Mouse (Mus musculus): ENCODE data around the gene Gm38431. TPM values are rescaled to one million over a fixed set of nuclear protein-coding genes. Genes with fewer than 3 reads are reported as not detected.

Gene Gm38431
- total and polyA plus RNA-seq, 2 experiments from 2014 or later = 0.38 to 5.8 TPM

DNA sequence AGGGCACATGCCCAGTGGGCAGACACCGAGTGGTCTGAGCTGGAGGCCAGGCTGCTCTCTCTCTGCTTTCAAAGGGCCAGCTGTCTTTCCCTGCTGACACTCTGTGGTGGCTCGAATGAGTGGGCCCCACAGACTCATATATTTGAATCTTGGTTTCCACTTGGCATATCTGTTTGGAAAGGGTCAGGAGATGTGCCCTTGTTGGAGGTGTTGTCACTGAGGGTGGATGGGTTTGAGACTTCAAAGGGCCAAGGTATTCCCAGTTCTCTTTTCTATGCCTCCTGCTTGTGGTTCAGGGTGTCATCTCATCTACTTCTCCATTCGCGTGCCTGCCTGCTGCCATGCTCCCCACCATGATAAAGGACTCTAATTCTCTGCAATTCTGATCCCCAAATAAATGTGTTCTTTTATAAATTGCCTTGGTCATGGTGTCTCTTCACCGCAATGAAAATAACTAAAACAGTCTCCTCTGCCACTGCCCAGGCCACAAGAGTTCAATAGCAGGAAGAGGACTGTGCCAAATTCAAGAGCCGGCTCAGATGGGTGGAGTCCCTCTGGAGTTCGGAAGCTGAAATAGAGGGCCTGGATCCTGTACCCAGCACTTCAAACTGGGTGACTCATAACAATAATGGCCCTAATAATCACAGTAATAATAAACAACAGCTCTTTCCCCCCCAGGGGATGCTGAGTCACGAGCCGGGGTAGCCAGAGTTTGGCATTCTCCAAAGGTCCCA lies 43.0 kb upstream of the Gm38431 start:
- no peak overlapping the region for H3K4me2 ChIP-seq (ENCODE audit: low read depth, low read length, poor library complexity, severe bottlenecking)
- ATAC-seq (ENCODE audit: low FRiP score) = no peak
- DNase-seq (ENCODE audit: low spot score) = no peak
- no peak overlapping the region for H3K4me3 ChIP-seq (ENCODE audit: low read depth, low read length)
- no peaks in the 10 kb centered on the region for H3K27me3 ChIP-seq (ENCODE audit: insufficient read depth, low read length)
- H3K9me3 ChIP-seq (ENCODE audit: low read length) = no peaks in the 10 kb centered on the region
- no peak for TF ChIP-seq CTCF (IDR thresholded peaks at IDR 0.05)
- no peak overlapping the region for H3K27ac ChIP-seq (ENCODE audit: low read depth, low read length)
- H3K4me1 ChIP-seq (ENCODE audit: insufficient read depth, low read length) = 0 out of 2 replicates have a peak, but pooled peaks cover 5% of the 10 kb centered on the region
- H3K36me3 ChIP-seq (ENCODE audit: insufficient read depth, low read length) = peaks cover 18% of the 10 kb centered on the region
- H3K9ac ChIP-seq (replicated peaks; ENCODE audit: low read length, poor library complexity, severe bottlenecking) = no peak overlapping the region
- WGBS = 79% methylated on average over 9 of the region's 9 CpGs

DNA sequence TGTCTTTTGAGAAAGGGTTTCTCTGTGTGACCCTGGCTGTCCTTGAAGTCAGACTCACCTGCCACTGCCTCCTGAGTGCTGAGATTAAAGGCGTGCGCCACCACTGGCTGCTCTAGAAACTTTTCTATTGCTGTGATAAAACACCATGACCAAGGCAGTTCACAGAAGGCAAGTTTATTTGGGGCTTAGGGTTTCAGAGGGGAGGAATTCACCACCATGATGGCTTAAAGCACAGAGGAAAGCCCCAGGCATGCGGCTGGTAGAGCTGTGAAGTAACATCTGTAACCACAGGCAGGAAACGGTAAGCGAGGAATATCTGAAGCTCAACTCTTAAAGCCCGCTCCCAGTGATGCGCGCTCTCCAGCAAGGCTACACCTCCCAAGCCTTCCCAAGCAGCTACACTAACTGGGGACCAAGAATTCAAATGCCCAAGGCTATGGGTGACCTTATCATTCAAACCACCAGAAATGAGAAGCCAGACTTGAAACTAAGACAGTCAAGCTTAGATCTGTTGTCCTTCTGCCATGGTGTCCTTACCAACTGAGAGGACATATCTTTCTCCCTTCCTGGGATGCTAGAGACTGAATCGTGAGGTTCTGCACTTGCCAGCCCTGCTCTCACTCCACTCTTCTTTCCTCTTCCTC lies 41.4 kb upstream of the Gm38431 start:
- no peak for TF ChIP-seq CTCF (IDR thresholded peaks at IDR 0.05)
- Histone ChIP-seq H3K4me2 (ENCODE audit: low read depth, low read length, poor library complexity, severe bottlenecking) (no peak overlapping the region), H3K9ac (replicated peaks; ENCODE audit: low read length, poor library complexity, severe bottlenecking) (no peak overlapping the region), H3K4me3 (ENCODE audit: low read depth, low read length) (no peak overlapping the region), H3K36me3 (ENCODE audit: insufficient read depth, low read length) (peaks cover 6% of the 10 kb centered on the region; the same call in 1 of the 2 replicates), H3K27ac (ENCODE audit: low read depth, low read length) (no peak overlapping the region), H3K9me3 (ENCODE audit: low read length) (no peaks in the 10 kb centered on the region), H3K4me1 (ENCODE audit: insufficient read depth, low read length) (0 out of 2 replicates have a peak, but pooled peaks cover 5% of the 10 kb centered on the region), H3K27me3 (ENCODE audit: insufficient read depth, low read length) (no peaks in the 10 kb centered on the region)
- ATAC-seq (ENCODE audit: low FRiP score) (no peak), DNase-seq (ENCODE audit: low spot score) (no peak)
- 85% methylated on average over 9 of the region's 9 CpGs for WGBS

DNA sequence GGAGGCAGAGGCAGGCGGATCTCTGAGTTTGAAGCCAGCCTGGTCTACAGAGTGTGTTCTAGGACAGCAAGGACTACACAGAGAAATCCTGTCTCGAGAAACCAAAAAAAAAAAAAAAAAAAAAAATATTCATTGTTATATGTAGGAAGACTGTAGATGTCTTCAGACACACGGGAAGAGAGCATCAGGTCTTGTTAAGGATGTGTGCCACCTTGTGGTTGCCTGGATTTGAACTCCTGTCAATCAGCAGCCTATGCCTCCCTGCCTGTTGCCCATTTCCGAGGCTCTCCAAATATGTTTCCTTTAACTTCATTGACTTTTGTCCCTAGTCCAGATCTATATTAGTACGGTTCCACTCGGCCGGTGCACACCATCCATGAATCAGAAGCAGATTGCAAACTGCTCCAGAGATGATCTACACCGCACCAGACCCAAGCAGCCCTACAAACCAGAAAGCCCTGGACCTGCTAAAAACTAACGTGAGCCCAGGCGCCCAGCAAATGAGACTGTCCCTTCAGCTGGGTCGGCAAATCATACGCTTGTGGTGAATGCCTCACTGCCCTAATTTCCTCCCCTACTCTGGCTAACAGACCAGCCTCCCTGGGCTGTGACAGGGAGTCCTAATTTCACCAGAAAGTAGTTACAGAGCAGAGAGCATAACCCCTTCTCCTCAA lies 40.4 kb upstream of the Gm38431 start:
- TF ChIP-seq CTCF (IDR thresholded peaks at IDR 0.05) = peak; percentile 54
- no peak for ATAC-seq (ENCODE audit: low FRiP score)
- no peak overlapping the region for H3K27ac ChIP-seq (ENCODE audit: low read depth, low read length)

DNA sequence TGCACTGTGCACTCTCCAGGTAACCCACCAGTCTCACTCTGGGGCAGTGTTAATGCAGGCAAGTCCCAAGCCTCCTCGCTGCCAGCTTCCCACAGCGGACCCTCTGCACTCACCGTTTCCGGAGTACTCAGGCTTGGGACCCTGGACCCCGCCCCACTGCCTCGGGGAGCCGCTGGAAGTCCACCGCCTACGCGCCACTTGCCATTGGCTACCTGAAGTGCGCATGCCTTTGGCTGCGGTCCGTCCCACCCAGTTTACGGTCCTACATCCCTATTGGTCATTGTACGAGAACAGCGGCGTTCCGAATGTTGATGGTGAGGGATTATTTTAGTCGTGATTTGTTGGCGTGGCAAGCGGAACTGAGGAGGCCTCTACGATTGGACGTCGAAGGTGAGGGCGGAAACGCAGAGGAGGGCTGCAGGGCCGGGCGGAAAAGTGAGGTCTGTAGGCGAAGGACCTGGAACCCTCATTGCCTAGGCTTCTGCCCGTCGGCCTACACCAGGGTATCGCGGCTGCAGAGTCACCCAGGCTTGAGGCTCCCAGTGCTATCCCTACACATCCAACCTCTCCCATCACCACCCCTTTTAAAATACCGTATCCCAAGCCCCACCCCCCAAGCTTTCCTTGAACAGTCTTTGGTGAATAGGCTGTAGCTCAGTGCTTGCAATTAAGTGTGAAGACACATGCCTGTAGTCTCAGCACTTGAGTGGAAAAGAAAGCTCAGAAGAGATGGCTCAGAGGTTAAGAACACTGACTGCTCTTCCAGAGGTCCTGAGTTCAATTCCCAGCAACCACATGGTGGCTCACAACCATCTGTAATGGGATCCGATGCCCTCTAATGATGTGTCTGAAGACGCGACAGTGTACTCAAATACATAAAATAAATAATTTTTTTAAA lies 39.5 kb upstream of the Gm38431 start, which contains the start of gene Tyk2:
Gene Tyk2, minus strand, starts transcription at position 185 of the 898 bp plus-strand sequence.
- no peak; the same call in 1 of the 2 replicates for TF ChIP-seq CTCF (IDR thresholded peaks at IDR 0.05)
- Histone ChIP-seq H3K27ac (ENCODE audit: low read depth, low read length) (no peak within 1 kb of the TSS), H3K9me3 (ENCODE audit: low read length) (no peaks in the 10 kb centered on the region), H3K4me1 (ENCODE audit: insufficient read depth, low read length) (0 out of 2 replicates have a peak, but pooled peaks cover 5% of the 10 kb centered on the region), H3K9ac (replicated peaks; ENCODE audit: low read length, poor library complexity, severe bottlenecking) (peak within 1 kb of the TSS; percentile 47), H3K4me2 (ENCODE audit: low read depth, low read length, poor library complexity, severe bottlenecking) (peak within 1 kb of the TSS; percentile 67), H3K27me3 (ENCODE audit: insufficient read depth, low read length) (no peaks in the 10 kb centered on the region), H3K4me3 (ENCODE audit: low read depth, low read length) (peak within 1 kb of the TSS; percentile 57), H3K36me3 (ENCODE audit: insufficient read depth, low read length) (peaks cover 14% of the 10 kb centered on the region)
- ATAC-seq (ENCODE audit: low FRiP score) (peak; percentile 94), DNase-seq (ENCODE audit: low spot score) (peak; percentile 98)
- 7% methylated on average over 37 of the region's 37 CpGs for WGBS

More for the DNA sequence above, 40.4 kb upstream of the Gm38431 start:
- DNase-seq (ENCODE audit: low spot score) = no peak
- H3K36me3 ChIP-seq (ENCODE audit: insufficient read depth, low read length) = peaks cover 5% of the 10 kb centered on the region; the same call in 1 of the 2 replicates
- H3K4me1 ChIP-seq (ENCODE audit: insufficient read depth, low read length) = 0 out of 2 replicates have a peak, but pooled peaks cover 5% of the 10 kb centered on the region
- no peak overlapping the region for H3K4me2 ChIP-seq (ENCODE audit: low read depth, low read length, poor library complexity, severe bottlenecking)
- H3K9ac ChIP-seq (replicated peaks; ENCODE audit: low read length, poor library complexity, severe bottlenecking) = no peak overlapping the region
- H3K9me3 ChIP-seq (ENCODE audit: low read length) = no peaks in the 10 kb centered on the region
- WGBS = 77% methylated on average over 12 of the region's 12 CpGs
- no peaks in the 10 kb centered on the region for H3K27me3 ChIP-seq (ENCODE audit: insufficient read depth, low read length)
- H3K4me3 ChIP-seq (ENCODE audit: low read depth, low read length) = no peak overlapping the region

DNA sequence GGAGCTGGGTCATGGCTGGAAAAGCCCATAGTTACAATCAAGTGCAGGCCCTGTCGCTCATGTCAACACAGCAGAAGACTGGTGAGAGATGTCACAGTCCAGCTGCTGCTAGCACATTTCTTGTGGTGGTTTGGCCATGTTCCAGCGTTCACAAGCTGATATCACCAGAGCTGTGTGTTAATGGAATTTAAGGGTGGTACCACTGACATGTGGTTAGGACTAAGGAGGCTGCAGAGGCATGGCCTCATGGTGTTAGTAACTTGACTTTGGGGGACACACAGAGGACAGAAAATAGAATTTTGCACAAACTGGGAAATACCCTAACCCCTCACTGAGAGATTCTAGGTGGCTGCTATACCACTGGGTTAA lies 34.4 kb upstream of the Gm38431 start:
- Histone ChIP-seq H3K36me3 (ENCODE audit: insufficient read depth, low read length) (peaks cover 27% of the 10 kb centered on the region), H3K9me3 (ENCODE audit: low read length) (no peaks in the 10 kb centered on the region), H3K27me3 (ENCODE audit: insufficient read depth, low read length) (no peaks in the 10 kb centered on the region), H3K27ac (ENCODE audit: low read depth, low read length) (no peak overlapping the region), H3K4me1 (ENCODE audit: insufficient read depth, low read length) (0 out of 2 replicates have a peak, but pooled peaks cover 5% of the 10 kb centered on the region), H3K9ac (replicated peaks; ENCODE audit: low read length, poor library complexity, severe bottlenecking) (no peak overlapping the region), H3K4me3 (ENCODE audit: low read depth, low read length) (no peak overlapping the region), H3K4me2 (ENCODE audit: low read depth, low read length, poor library complexity, severe bottlenecking) (no peak overlapping the region)
- ATAC-seq (ENCODE audit: low FRiP score) = no peak
- TF ChIP-seq CTCF (IDR thresholded peaks at IDR 0.05) = no peak
- no peak for DNase-seq (ENCODE audit: low spot score)
- 83% methylated on average over 2 of the region's 2 CpGs for WGBS
